Mouse (Mus musculus) C2C12 (cell line): ENCODE results near the gene Hrc. TPM values are rescaled to one million over a fixed set of nuclear protein-coding genes. Genes with fewer than 3 reads are reported as not detected.

Source experiments
- H3K27me3 ChIP-seq: one replicate; pipeline ENCODE4 v1.6.1; 2011; ENCODE audit not compliant: control insufficient read depth, insufficient read depth, insufficient read length
- H3K36me3 ChIP-seq: one replicate; pipeline ENCODE4 v1.6.1; 2011; ENCODE audit not compliant: control insufficient read depth, insufficient read depth
- H3K4me3 ChIP-seq: one replicate; pipeline ENCODE4 v1.5.1; 2011; ENCODE audit warnings: mild to moderate bottlenecking, control low read depth; ENCODE audit not compliant: poor library complexity, insufficient read depth, severe bottlenecking
- H3K79me2 ChIP-seq: one replicate; pipeline ENCODE4 v1.6.1; 2011; ENCODE audit not compliant: control insufficient read depth, insufficient read depth
- H3K79me3 ChIP-seq: one replicate; pipeline ENCODE4 v1.6.1; 2011; ENCODE audit warnings: low read depth, control low read depth
- H3ac ChIP-seq: one replicate; pipeline ENCODE3; 2011; ENCODE audit warnings: low read depth; ENCODE audit not compliant: control insufficient read depth, insufficient read length
- CEBPB ChIP-seq: IDR thresholded peaks from one replicate; pipeline ENCODE4 v1.6.1; 2011; ENCODE audit warnings: low read depth, mild to moderate bottlenecking, control low read depth, moderate library complexity
- CTCF ChIP-seq: IDR thresholded peaks from one replicate; pipeline ENCODE4 v1.5.1; 2011; ENCODE audit not compliant: control insufficient read depth, insufficient read depth, insufficient read length
- FOSL1 ChIP-seq: IDR thresholded peaks from one replicate; pipeline ENCODE4 v1.8.0; 2011; ENCODE audit warnings: mild to moderate bottlenecking, low read length; ENCODE audit not compliant: poor library complexity, insufficient read depth, severe bottlenecking
- MAX ChIP-seq: IDR thresholded peaks from one replicate; pipeline ENCODE4 v1.6.1; 2011; ENCODE audit warnings: mild to moderate bottlenecking, control low read depth
- MYOD1 ChIP-seq: IDR thresholded peaks from one replicate; pipeline ENCODE4 v1.6.1; 2011; ENCODE audit warnings: low read depth; ENCODE audit not compliant: control insufficient read depth, insufficient read length
- MYOG ChIP-seq: IDR thresholded peaks from one replicate; pipeline ENCODE4 v1.6.1; 2011; ENCODE audit not compliant: control insufficient read depth, insufficient read length; ENCODE audit errors: extremely low read depth
- USF1 ChIP-seq: IDR thresholded peaks from one replicate; pipeline ENCODE4 v1.6.1; 2011; ENCODE audit warnings: low read depth, mild to moderate bottlenecking, control low read depth, moderate library complexity
- polyA plus RNA-seq: library from polyadenylated mRNA; unstranded; fragments of >200 nt; fragmentation: generic; extraction: Trizol; gene quantifications from one replicate; pipeline ENCODE4 v1.2.1, GENCODE M21; 2012; ENCODE audit warnings: missing spikeins

Hrc gene
- polyA plus RNA-seq, 1 experiment, result 0.51 TPM

DNA sequence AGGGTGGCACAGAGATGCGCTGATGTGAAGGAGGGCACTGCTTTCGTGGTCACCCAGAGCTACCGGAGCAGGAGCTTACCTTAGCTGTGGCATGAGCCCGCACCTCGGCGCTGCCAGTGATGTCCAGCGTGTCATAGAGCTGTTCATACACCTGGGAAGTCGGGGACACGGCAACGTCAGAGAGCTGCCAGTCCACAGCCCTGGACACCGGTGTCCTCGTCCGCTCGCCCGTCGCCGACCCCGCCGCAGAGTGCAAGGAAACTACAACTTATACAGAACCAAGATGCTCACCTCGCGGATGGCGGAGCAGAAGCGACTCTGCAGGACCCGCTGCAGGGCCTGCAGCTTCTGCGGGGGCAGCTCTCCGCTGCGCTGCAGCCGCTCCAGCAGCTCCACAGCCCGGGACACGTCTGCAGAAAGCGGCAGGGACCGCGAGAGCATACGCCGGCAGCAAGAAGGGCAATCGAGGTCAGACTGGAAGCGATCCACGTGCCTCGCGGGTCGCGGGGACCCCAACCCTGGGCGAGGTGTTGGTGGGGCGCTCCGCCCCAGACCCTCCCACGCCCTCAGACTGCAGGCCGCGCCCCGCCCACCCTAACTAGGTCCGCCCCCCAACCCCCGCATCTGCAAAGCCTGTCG lies 34.9 kb downstream of the Hrc start:
- Histone ChIP-seq H3K79me2 (no peaks in the 10 kb centered on the region), H3ac (no peak overlapping the region), H3K79me3 (no peaks in the 10 kb centered on the region), H3K4me3 (no peak overlapping the region), H3K36me3 (peaks cover 24% of the 10 kb centered on the region), H3K27me3 (no peaks in the 10 kb centered on the region)
- TF ChIP-seq USF1, result no peak
- TF ChIP-seq MYOD1, result no peak
- no peak for TF ChIP-seq CTCF
- no peak for TF ChIP-seq MYOG
- no peak for TF ChIP-seq CEBPB
- no peak for TF ChIP-seq MAX
- no peak for TF ChIP-seq FOSL1

DNA sequence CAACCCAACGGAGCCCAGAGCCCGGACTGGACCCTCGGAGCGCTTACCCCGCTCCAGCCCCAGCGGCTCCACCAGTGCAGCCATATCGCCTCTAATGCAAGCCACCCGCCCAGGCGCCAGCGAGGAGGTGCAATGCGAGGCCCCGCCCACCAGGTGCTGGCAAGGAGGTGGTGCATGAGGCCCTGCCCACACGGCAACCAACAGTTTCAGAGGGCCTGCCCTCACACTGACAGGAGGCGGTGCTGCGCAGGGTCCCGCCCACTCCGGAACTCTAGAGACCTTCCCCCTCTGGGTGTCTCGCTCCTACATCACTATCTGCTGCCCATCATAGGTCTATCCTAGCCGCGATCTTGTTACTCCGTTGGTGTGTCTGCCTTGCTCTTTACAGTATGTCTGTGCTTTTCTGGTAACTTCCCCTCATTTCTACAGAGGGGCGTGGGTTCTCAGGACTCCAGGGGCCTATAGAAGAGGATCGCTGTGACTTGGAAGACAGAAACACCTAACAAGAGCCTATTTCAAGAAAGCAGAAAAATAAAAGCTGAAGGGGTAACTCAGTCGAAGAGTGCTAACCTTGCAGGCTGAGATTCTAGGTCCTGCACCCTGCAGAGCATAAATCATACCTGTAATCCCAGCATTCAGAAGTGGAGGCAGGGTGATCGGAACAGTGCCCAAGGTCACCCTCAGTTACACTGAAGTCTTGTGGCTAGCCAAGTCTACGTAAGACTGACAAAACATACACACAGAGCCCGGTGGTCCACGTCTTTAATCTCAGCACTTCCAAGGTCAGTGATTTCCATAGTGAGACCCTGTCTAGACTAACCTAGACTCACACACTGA lies 35.6 kb downstream of the Hrc start, which contains the start of gene Lin7b:
Gene Lin7b, minus strand, starts transcription at position 109 of the 837 bp plus-strand sequence.
- no peaks in the 10 kb centered on the region for H3K79me2 ChIP-seq
- TF ChIP-seq FOSL1 (no peak), CTCF (no peak), MYOG (no peak), MAX (no peak), MYOD1 (no peak), USF1 (no peak), CEBPB (no peak)
- no peaks in the 10 kb centered on the region for H3K79me3 ChIP-seq
- no peaks in the 10 kb centered on the region for H3K27me3 ChIP-seq
- H3ac ChIP-seq, result no peak within 1 kb of the TSS
- no peak within 1 kb of the TSS for H3K4me3 ChIP-seq
- peaks cover 25% of the 10 kb centered on the region for H3K36me3 ChIP-seq

DNA sequence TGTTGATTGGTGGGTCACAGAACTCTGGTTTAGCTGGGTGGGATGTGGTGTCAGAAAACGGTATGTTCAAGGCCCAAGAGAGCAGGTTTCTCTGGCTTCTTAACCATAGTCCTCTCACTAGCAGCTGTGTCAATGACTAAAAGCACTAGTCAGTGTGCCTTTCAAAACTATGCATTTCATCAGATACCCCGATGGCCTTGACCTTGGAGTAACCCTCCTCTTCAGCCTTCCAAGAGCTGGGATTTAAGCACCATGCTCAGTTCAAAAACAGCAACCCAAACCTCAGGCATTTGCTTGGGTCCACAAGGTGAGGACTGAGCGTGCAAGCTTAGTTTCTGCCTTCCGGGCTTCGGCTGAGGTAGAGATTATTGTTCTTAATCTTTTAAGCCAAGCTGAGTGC lies 37.3 kb downstream of the Hrc start:
- no peak for TF ChIP-seq CEBPB
- no peak for TF ChIP-seq FOSL1
- TF ChIP-seq MAX, result no peak
- TF ChIP-seq USF1, result no peak
- TF ChIP-seq MYOD1, result no peak
- no peak for TF ChIP-seq MYOG
- no peak for TF ChIP-seq CTCF
- Histone ChIP-seq H3K36me3 (peaks cover 35% of the 10 kb centered on the region), H3ac (no peak overlapping the region), H3K4me3 (no peak overlapping the region), H3K79me3 (no peaks in the 10 kb centered on the region), H3K79me2 (no peaks in the 10 kb centered on the region), H3K27me3 (no peaks in the 10 kb centered on the region)

- no peaks in the 10 kb centered on the region for H3K79me3 ChIP-seq
- TF ChIP-seq FOSL1, result no peak
- no peak for TF ChIP-seq MYOG
- no peak for TF ChIP-seq CEBPB
- TF ChIP-seq CTCF, result no peak
- no peak overlapping the region for H3ac ChIP-seq
- H3K27me3 ChIP-seq, result no peaks in the 10 kb centered on the region
- peaks cover 11% of the 10 kb centered on the region for H3K79me2 ChIP-seq
- peaks cover 58% of the 10 kb centered on the region for H3K36me3 ChIP-seq
- no peak overlapping the region for H3K4me3 ChIP-seq
These were observed 39.5 kb downstream of the Hrc start for GRCm38 (mm10) chr7:45374620-45375019.

DNA sequence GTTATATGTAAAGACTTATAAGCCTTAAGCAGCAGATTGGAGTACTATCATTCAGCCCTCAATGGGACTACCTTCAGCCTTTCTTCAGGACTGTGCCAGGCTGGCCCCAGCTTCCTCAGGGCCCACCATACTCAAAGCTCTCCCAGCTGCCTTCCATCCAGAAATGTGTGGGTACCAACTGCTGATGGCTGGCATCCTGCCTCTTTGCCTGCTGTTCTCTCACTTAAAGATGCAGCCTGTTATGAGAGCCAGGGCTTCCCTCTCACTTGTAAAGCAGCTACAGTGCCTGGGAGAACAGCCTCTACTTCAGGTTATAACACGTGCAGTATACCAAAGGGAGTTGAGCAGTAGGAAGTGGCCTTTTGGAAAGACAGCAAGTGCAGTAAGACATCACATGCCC lies 41.0 kb downstream of the Hrc start:
- no peak for TF ChIP-seq MYOD1
- Histone ChIP-seq H3K4me3 (no peak overlapping the region), H3K79me2 (peaks cover 11% of the 10 kb centered on the region), H3K79me3 (peaks cover 2% of the 10 kb centered on the region), H3ac (no peak overlapping the region), H3K36me3 (peaks cover 71% of the 10 kb centered on the region), H3K27me3 (no peaks in the 10 kb centered on the region)

GRCm38 (mm10) chr7:45386077-45386476 lies 51.0 kb downstream of the Hrc start:
- TF ChIP-seq MYOD1 (no peak), MAX (no peak), CTCF (no peak), MYOG (no peak), CEBPB (no peak)
- no peaks in the 10 kb centered on the region for H3K27me3 ChIP-seq

More at GRCm38 (mm10) chr7:45386077-45386476, 51.0 kb downstream of the Hrc start:
- Histone ChIP-seq H3ac (no peak overlapping the region), H3K79me2 (peaks cover 72% of the 10 kb centered on the region), H3K36me3 (peaks cover 87% of the 10 kb centered on the region), H3K4me3 (no peak overlapping the region), H3K79me3 (peaks cover 39% of the 10 kb centered on the region)

Other genes starting within 250 kb of the Hrc start
- gene Rcn3, start 243.1 kb upstream of the Hrc start, polyA plus RNA-seq, result 166 TPM
- 30.7 TPM for gene Fcgrt, start 231.4 kb upstream of the Hrc start, polyA plus RNA-seq
- 3,175 TPM for gene Rps11, start 210.9 kb upstream of the Hrc start, polyA plus RNA-seq
- gene Rpl13a, start 206.5 kb upstream of the Hrc start, polyA plus RNA-seq, result 6,379 TPM
- gene Gm45713, start 199.1 kb upstream of the Hrc start, polyA plus RNA-seq, result 0.95 TPM
- 1.6 TPM for gene Flt3l, start 198.9 kb upstream of the Hrc start, polyA plus RNA-seq
- 129 TPM for gene Pih1d1, start 181.0 kb upstream of the Hrc start, polyA plus RNA-seq
- 34.6 TPM for gene Aldh16a1, start 180.7 kb upstream of the Hrc start, polyA plus RNA-seq
- gene Slc17a7, start 171.3 kb upstream of the Hrc start, polyA plus RNA-seq, result 0.14 TPM
- gene Gfy, start 155.7 kb upstream of the Hrc start, polyA plus RNA-seq, result not detected
- not detected for gene Pth2, start 154.3 kb upstream of the Hrc start, polyA plus RNA-seq
- gene Ccdc155, start 130.4 kb upstream of the Hrc start, polyA plus RNA-seq, result not detected
- 0.07 TPM for gene Dkkl1, start 123.1 kb upstream of the Hrc start, polyA plus RNA-seq
- gene Tead2, start 119.5 kb upstream of the Hrc start, polyA plus RNA-seq, result 127 TPM
- 0.37 TPM for gene Cd37, start 96.2 kb upstream of the Hrc start, polyA plus RNA-seq
- gene Slc6a16, start 94.2 kb upstream of the Hrc start, polyA plus RNA-seq, result not detected
- gene Slc6a21, start 57.8 kb upstream of the Hrc start, polyA plus RNA-seq, result not detected
- 10.6 TPM for gene Trpm4, start 1.5 kb upstream of the Hrc start, polyA plus RNA-seq
- gene Ppfia3, start 31.7 kb downstream of the Hrc start, polyA plus RNA-seq, result 4.8 TPM
- 0.94 TPM for gene Lin7b, start 35.3 kb downstream of the Hrc start, polyA plus RNA-seq
- 321 TPM for gene Snrnp70, start 60.5 kb downstream of the Hrc start, polyA plus RNA-seq
- 0.01 TPM for gene Kcna7, start 70.4 kb downstream of the Hrc start, polyA plus RNA-seq
- 0.92 TPM for gene Ntf5, start 78.4 kb downstream of the Hrc start, polyA plus RNA-seq
- gene Lhb, start 85.5 kb downstream of the Hrc start, polyA plus RNA-seq, result not detected
- 25.2 TPM for gene Gys1, start 99.6 kb downstream of the Hrc start, polyA plus RNA-seq
- 179 TPM for gene Ruvbl2, start 102.8 kb downstream of the Hrc start, polyA plus RNA-seq
- gene Ftl1, start 124.6 kb downstream of the Hrc start, polyA plus RNA-seq, result 14,288 TPM
- 642 TPM for gene Bax, start 131.6 kb downstream of the Hrc start, polyA plus RNA-seq
- not detected for gene Tulp2, start 146.6 kb downstream of the Hrc start, polyA plus RNA-seq
- not detected for gene Gm45808, start 151.5 kb downstream of the Hrc start, polyA plus RNA-seq
- gene Dhdh, start 153.5 kb downstream of the Hrc start, polyA plus RNA-seq, result 0.07 TPM
- gene Nucb1, start 175.1 kb downstream of the Hrc start, polyA plus RNA-seq, result 115 TPM
- gene Ppp1r15a, start 191.0 kb downstream of the Hrc start, polyA plus RNA-seq, result 32.5 TPM
- gene Plekha4, start 191.0 kb downstream of the Hrc start, polyA plus RNA-seq, result 0.89 TPM
- 1.7 TPM for gene Hsd17b14, start 219.6 kb downstream of the Hrc start, polyA plus RNA-seq
- gene Bcat2, start 234.9 kb downstream of the Hrc start, polyA plus RNA-seq, result 26.5 TPM